Mouse (Mus musculus): Measurements from ENCODE around the gene Parp14.
"Not testable (repeated sequence)": the region's sequence is repeated elsewhere in the genome, so short reads cannot be mapped to it uniquely, and the experiment has no call there.

Parp14 gene

GRCm38 (mm10) chr16:35871048-35871851 lies at the start of gene Parp14:
Gene Parp14, minus strand, starts transcription at chr16:35871544.
- peak; percentile 52 for DNase-seq (ENCODE audit: low spot score)

DNA sequence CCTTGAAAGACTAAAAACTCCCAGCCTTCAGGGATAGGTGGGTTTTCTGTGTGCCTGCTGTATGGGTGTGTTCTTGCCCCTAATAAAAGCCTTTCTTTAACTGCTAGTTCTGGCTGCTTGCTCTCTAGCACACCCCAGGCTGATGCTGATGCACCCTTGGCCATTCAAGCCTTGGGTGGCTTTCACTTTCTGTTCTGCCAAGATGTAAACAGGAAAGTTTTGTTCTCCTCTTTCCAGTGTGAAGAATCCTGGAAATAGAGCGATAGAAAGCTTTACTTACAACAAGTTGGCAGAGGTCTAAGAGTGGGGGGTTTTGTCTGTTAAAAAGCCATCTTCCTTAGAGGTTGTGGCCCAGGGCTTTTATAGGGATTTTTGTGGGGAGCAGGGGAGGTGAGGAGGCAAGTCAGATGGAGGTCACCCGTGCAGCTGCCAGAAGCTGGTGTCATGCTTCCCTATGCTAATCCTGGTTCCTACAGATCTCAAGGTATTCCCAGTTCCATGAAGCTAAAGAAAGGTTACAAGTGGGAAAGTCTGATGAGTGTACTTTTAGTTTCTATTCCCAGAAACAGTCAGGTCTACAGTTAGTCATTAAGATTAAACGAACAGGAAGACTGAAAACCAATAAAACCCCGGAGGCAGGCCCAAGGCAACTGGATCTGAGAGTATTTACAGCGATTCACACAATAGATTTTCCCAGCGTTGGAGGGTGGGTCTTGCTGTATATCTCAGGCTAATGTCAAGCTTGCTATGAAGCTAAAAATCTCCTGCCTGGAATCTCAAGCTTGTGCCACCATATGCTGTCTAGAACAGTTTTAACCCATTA lies 47.6 kb upstream of the Parp14 start:
- no peak for DNase-seq (ENCODE audit: low spot score)

DNA sequence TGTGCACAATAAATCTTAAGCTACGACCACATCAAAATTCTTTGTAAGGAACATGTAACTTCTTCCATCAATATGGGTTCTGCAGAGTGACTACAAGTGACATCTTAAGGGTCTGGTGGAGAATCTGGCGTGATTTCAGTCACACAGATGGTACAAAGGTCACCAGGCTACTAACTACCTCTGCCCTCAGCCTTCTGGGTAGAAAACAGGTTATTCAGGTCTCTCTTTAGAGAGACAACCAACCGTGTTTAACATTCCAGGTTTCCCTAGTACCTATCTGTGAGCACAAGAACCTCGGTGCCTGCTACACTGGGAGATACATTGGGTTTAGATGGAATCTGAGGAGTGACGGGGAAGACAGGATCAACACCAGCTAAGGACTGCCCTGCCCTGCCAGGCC lies 43.0 kb upstream of the Parp14 start:
- DNase-seq (ENCODE audit: low spot score), result no peak

DNA sequence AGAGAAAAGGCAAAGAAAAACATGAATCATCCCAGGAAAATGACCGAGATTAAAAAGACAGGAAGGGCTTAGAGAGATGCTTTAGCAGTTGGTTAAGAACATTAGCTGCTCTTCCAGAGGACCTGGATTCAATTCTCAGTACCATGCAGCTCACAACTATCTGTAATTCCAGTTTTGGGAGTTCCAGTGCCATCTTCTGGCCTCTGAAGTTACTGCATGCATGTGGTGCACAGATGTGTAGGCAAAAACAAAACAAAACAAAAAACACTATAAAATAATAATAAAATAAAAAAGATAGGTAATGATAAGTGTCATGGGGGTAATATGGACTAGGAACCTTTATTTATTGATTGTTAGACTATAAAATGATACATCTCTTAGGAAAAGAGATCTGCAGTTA lies 42.2 kb upstream of the Parp14 start:
- no peak for DNase-seq (ENCODE audit: low spot score)

DNA sequence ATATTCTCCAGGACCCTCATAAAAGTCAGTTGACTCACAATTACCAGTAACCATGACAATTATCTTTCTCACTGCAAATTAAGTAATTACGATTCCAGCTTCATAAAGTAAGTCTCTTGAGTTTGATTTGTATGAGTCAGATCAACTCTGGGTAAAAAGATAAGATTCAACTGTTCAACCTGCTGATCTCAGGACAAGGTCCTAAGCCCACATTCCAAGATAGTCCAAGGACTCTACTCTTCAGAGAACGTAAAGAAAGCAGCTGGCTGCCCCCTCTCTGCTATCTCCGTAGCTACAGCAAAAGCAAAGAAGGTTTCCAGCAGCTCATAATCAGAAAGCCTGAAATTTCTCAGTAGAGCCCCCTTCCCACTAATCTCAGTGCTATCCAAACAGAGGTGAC lies 40.1 kb upstream of the Parp14 start:
- DNase-seq (ENCODE audit: low spot score), result no peak

DNA sequence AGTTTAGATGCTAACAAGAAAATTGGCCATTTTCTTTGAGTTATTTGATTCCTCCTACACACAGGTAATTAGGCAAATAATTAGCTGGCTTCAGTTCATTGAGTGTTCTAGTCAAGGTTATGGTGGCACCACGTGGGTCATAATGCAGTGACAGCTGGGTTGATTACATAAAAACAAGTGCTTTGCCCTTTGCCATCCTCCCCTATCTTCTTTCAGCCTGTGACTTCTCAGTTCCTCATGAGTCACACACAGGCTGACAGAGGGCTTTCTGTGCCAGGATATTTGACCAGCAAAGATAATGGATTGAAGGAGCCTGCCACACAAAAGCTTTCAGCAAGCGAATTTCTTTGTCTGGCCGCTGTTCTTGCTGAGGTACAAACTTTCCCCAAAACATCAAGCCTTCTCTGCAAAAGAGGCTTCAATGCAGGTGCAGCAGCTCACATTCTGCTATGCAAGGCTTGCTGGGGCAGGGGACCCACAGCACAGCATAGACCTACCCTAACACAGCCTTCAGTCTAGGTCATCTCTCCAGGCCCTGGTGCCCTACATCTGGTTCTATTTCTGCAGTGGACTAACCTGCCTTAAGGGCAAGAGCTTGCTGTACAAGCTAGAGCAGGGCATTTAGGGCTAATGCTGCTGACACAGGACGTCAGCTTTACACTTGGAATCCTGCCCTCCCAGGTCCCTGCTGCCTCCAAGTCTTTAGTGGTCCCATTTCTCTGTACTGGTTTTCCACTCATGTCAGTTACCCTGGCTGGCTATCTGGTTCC lies 36.3 kb upstream of the Parp14 start:
- DNase-seq (ENCODE audit: low spot score), result no peak

- no peak for DNase-seq (ENCODE audit: low spot score)
Measured at GRCm38 (mm10) chr16:35906887-35907286, 35.5 kb upstream of the Parp14 start.

- no peak for DNase-seq (ENCODE audit: low spot score)
Measured at GRCm38 (mm10) chr16:35905819-35906485, 34.6 kb upstream of the Parp14 start.

DNA sequence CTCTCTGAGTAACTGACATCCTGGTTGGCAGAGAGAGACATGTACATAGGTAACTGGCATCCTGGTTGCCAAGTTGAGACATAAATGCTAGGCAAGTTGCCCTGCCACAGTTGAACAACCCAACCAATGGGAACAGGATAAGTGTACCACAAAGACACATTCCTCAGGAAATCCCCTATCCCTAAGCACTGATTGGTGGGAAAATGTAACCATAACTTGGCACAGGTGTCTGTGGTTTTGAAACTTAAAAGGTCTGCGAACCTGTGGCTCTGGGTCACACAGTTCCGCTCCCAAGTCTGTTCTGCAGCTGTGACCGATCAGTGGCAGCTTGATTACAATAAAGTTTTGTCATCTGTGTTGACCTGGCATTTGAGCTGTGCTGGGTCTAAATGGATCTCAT lies 34.0 kb upstream of the Parp14 start:
- DNase-seq (ENCODE audit: low spot score), result no peak

GRCm38 (mm10) chr16:35904121-35904736 lies 32.9 kb upstream of the Parp14 start:
- DNase-seq (ENCODE audit: low spot score), result no peak

DNA sequence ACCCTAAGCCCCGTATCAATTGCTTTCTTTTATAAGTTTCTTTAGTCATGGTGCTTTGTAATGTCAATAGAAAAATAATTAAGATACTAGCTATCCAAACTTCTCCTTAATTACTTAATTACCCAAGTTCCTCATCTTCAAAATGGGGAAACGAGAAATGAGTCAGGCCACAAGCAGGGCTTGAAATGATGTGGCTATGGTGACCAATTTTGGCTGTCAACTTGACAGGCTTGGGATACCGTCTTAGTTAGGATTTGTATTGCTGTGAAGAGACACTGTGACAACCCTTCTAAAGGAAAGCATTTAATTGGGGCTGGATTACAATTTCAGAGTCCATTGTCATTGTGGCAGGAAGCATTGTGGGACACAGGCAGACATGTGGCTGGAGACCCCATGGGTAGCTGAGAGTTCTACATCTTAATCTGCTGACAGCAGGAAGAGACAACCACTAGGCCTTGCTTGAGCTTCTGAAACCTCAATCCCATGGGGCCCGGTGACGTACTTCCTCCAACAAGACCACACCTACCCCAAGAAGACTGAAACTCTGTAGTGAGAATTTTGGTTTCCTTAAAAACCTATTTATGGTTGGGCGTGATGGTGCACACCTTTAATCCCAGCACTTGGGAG lies 31.8 kb upstream of the Parp14 start:
- no peak for DNase-seq (ENCODE audit: low spot score)

- no peak for DNase-seq (ENCODE audit: low spot score)
Measured at GRCm38 (mm10) chr16:35900541-35900940, 29.2 kb upstream of the Parp14 start.

- no peak for DNase-seq (ENCODE audit: low spot score)
Measured at GRCm38 (mm10) chr16:35894997-35895396, 23.7 kb upstream of the Parp14 start.

GRCm38 (mm10) chr16:35891603-35892002 lies 20.3 kb upstream of the Parp14 start:
- DNase-seq (ENCODE audit: low spot score), result not testable (repeated sequence)

- DNase-seq (ENCODE audit: low spot score), result no peak
Measured at GRCm38 (mm10) chr16:35890645-35891044, 19.3 kb upstream of the Parp14 start.

DNA sequence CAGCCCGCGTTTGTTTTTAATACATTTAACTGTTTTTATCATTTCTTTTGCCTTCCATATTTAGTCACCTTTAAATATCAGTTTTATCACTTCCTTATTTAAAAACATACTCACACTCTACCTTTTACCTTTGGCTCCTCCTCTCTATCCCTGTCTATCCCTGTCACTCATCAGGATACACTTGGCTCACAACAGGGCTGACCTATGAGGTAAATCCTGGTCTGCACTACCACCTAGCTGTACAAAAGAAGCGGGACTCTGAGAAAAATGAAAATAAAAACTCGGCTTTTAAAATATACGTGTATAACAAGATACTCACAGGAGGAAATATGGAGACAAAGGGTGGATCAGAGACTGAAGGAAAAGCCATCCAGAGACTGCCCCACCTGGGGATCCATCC lies 17.6 kb upstream of the Parp14 start:
- DNase-seq (ENCODE audit: low spot score), result no peak

DNA sequence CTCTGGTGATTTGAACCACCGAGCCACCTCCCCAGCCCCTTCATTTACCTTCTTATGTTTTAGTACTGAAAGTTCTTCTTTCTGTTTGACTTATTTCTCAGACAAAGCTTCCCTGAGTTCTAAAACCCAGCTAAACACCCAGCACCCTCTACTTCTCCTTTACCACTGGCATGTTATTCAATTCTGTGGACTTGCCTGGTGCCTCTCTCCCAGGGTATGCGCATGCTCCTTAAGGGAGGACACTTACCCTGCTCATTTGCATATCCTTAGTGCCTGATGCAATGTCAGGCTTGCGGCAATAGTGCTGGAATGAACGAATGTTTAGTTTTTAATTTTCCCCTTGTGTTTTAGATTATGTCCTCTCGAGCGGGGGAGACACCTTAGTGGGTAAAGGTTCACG lies 16.8 kb upstream of the Parp14 start:
- DNase-seq (ENCODE audit: low spot score), result no peak

DNA sequence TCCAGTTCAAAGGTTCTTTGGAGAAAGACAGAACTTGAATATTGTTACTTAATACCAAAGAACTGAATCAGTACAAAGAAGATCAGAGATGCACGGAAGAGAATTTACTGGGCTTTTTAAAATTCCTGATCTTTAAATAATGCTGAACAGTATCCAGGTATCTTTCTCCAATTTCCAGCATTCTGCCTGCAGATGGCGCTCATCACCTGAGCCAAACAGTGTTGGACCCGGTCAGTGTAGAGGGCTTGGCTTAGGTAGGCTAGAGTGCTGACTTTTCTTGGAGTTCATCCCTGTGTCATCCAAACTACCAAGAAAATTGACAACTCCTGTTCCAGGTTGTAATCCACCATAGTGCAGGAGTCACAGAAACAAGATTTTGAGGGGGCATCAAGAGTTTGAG lies 3.1 kb upstream of the Parp14 start:
- DNase-seq (ENCODE audit: low spot score), result peak; percentile 69

- no peak for DNase-seq (ENCODE audit: low spot score)
Measured at GRCm38 (mm10) chr16:35872410-35873006, 1.2 kb upstream of the Parp14 start.

DNA sequence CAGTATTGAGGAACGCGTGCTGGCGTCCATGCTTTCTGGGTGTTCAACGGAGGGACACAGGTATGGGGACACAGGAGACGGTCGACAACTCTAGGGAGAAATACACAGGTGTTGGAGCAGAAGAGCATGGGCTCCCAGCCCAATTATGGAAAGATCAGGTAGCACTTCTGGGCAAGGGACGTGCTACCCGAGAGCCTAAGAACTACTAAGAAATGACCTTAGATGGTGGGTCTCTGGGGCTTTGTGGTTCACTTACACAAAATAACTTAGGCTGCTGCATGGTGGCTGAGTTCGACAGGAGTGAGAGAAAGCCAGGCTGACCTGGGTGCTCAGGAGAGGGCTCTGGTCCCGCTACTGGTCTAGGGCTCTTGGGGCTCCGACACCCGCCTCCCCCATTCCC lies 554 bp upstream of the Parp14 start:
- DNase-seq (ENCODE audit: low spot score), result no peak

- no peak for DNase-seq (ENCODE audit: low spot score)
Measured at GRCm38 (mm10) chr16:35870581-35871047, 730 bp downstream of the Parp14 start.
